Mouse (Mus musculus) neural tube, embryonic 13.5 days (tissue): ENCODE results near the gene Olfr695. TPM values are rescaled to one million over a fixed set of nuclear protein-coding genes. Genes with fewer than 3 reads are reported as not detected.

Experiments used
- ATAC-seq: fragments of 200-750 bp; cut with Nextera tagmentation; 2 replicates; pipeline ENCODE4 v1.8.0; 2017; ENCODE audit warnings: low read depth, mild to moderate bottlenecking, moderate TSS enrichment, moderate library complexity
- H3K27ac ChIP-seq: fragments of 300-500 bp; sonication (generic); replicated peaks from 2 replicates; pipeline ENCODE4 v1.5.1; 2015; ENCODE audit warnings: moderate library complexity, mild to moderate bottlenecking, inconsistent platforms
- H3K27me3 ChIP-seq: fragments of 300-500 bp; sonication (generic); 2 replicates; pipeline ENCODE4 v1.6.1; 2015; ENCODE audit warnings: mild to moderate bottlenecking, inconsistent platforms
- H3K36me3 ChIP-seq: fragments of 300-500 bp; sonication (generic); 2 replicates; pipeline ENCODE4 v1.6.1; 2015; ENCODE audit warnings: mild to moderate bottlenecking, inconsistent platforms
- H3K4me1 ChIP-seq: fragments of 300-500 bp; sonication (generic); replicated peaks from 2 replicates; pipeline ENCODE4 v1.6.1; 2015; ENCODE audit warnings: inconsistent platforms
- H3K4me2 ChIP-seq: fragments of 300-500 bp; sonication (generic); 2 replicates; pipeline ENCODE4 v1.6.1; 2015; ENCODE audit warnings: inconsistent platforms, mild to moderate bottlenecking, moderate library complexity
- H3K4me3 ChIP-seq: fragments of 300-500 bp; sonication (generic); 2 replicates; pipeline ENCODE4 v1.5.1; 2015; ENCODE audit warnings: mild to moderate bottlenecking, inconsistent platforms
- H3K9ac ChIP-seq: fragments of 300-500 bp; sonication (generic); 2 replicates; pipeline ENCODE4 v1.6.1; 2015; ENCODE audit warnings: moderate library complexity, mild to moderate bottlenecking, inconsistent platforms
- H3K9me3 ChIP-seq: fragments of 300-500 bp; sonication (generic); 2 replicates; pipeline ENCODE4 v1.6.1; 2016; ENCODE audit warnings: inconsistent platforms
- WGBS: fragments of 180-500 bp; shearing (Covaris S2); methylation state at CpG from one replicate; pipeline ENCODE4 v1.1.7; 2015; 5-methylcytosine and 5-hydroxymethylcytosine counted together
- polyA plus RNA-seq: library from polyadenylated mRNA; unstranded; fragments of >200 nt; fragmentation: Nextera tagmentation; extraction: Ambion mirVana; gene quantifications from 2 replicates; pipeline ENCODE4 v1.2.1, GENCODE M21; 2015

Gene Olfr695
- polyA plus RNA-seq, 1 experiment from 2014 or later: not detected

- Histone ChIP-seq H3K4me1 (no peaks in the 10 kb centered on the region), H3K36me3 (no peaks in the 10 kb centered on the region), H3K9me3 (no peaks in the 10 kb centered on the region), H3K27me3 (no peaks in the 10 kb centered on the region), H3K27ac (no peak within 1 kb of the TSS), H3K4me3 (no peak within 1 kb of the TSS), H3K9ac (no peak within 1 kb of the TSS), H3K4me2 (no peak within 1 kb of the TSS)
- no peak for ATAC-seq
- 88% methylated on average over 1 of the region's 1 CpGs for WGBS
These were observed 24.5 kb downstream of the Olfr695 start, which contains the start of gene Olfr694 for GRCm38 (mm10) chr7:106691714-106692113. Gene Olfr694 (minus strand): TSS chr7:106691814.

- Histone ChIP-seq H3K9ac (no peak overlapping the region), H3K27ac (no peak overlapping the region), H3K4me3 (no peak overlapping the region), H3K36me3 (no peaks in the 10 kb centered on the region), H3K4me1 (no peaks in the 10 kb centered on the region), H3K27me3 (no peaks in the 10 kb centered on the region), H3K4me2 (no peak overlapping the region), H3K9me3 (no peaks in the 10 kb centered on the region)
- 81% methylated on average over 2 of the region's 2 CpGs for WGBS
- ATAC-seq: no peak
These were observed 30.8 kb downstream of the Olfr695 start for GRCm38 (mm10) chr7:106685382-106685781.

GRCm38 (mm10) chr7:106680484-106680883 is 35.7 kb downstream of the Olfr695 start, which contains the start of gene Olfr693:
Gene Olfr693 (minus strand): TSS chr7:106680584.
- Histone ChIP-seq H3K27me3 (no peaks in the 10 kb centered on the region), H3K4me3 (no peak within 1 kb of the TSS), H3K36me3 (no peaks in the 10 kb centered on the region), H3K27ac (no peak within 1 kb of the TSS), H3K9me3 (no peaks in the 10 kb centered on the region), H3K9ac (no peak within 1 kb of the TSS), H3K4me2 (no peak within 1 kb of the TSS), H3K4me1 (no peaks in the 10 kb centered on the region)
- no peak for ATAC-seq

Other genes with a start within 250 kb of the Olfr695 start
- gene Olfr693, start 35.8 kb downstream of the Olfr695 start, polyA plus RNA-seq: not detected in 2 replicates
- gene Olfr694, start 24.6 kb downstream of the Olfr695 start, polyA plus RNA-seq: not detected in 2 replicates
- not detected in 2 replicates for gene Olfr697, start 26.0 kb upstream of the Olfr695 start, polyA plus RNA-seq
- not detected in 2 replicates for gene Olfr698, start 39.0 kb upstream of the Olfr695 start, polyA plus RNA-seq
- not detected in 2 replicates for gene Olfr699, start 76.8 kb upstream of the Olfr695 start, polyA plus RNA-seq
- gene Olfr700, start 92.4 kb upstream of the Olfr695 start, polyA plus RNA-seq: not detected in 2 replicates
- not detected in 2 replicates for gene Olfr701, start 97.7 kb upstream of the Olfr695 start, polyA plus RNA-seq
- gene Olfr702, start 117.5 kb upstream of the Olfr695 start, polyA plus RNA-seq: not detected in 2 replicates
- gene Olfr703, start 127.0 kb upstream of the Olfr695 start, polyA plus RNA-seq: not detected in 2 replicates
- gene Olfr704, start 146.8 kb upstream of the Olfr695 start, polyA plus RNA-seq: not detected in 2 replicates
- gene Olfr705, start 160.5 kb upstream of the Olfr695 start, polyA plus RNA-seq: not detected in 2 replicates
- gene Olfr706, start 171.8 kb upstream of the Olfr695 start, polyA plus RNA-seq: not detected in 2 replicates
- not detected in 2 replicates for gene Olfr707, start 184.8 kb upstream of the Olfr695 start, polyA plus RNA-seq
- gene Olfr1532-ps1, start 191.6 kb upstream of the Olfr695 start, polyA plus RNA-seq: not detected in 2 replicates
- not detected in 2 replicates for gene Olfr709-ps1, start 215.8 kb upstream of the Olfr695 start, polyA plus RNA-seq
- not detected in 2 replicates for gene Olfr710, start 231.9 kb upstream of the Olfr695 start, polyA plus RNA-seq
- gene Olfr6, start 247.5 kb upstream of the Olfr695 start, polyA plus RNA-seq: not detected in 2 replicates